9 mouse cellular contexts compared by ENCODE assay signal in genomic region chr3:90587361-90588101, GRCm38 (mm10). TPM values are rescaled to one million over a fixed set of nuclear protein-coding genes. Genes with fewer than 3 reads are reported as not detected.
DNase-seq lines count a peak whose midpoint lies in the region; ATAC-seq lines count a peak whose summit lies in the region.
"Had no signal": no experiment of that assay in that cellular context is flagged by ENCODE, and none has a peak within 500 bp of the region (broad histone marks: within the 10 kb centered on the region; RNA-seq: fewer than 3 reads in every experiment).

No protein-coding gene starts in this region.

- no peaks in the 10 kb centered on the region for H3K36me3 ChIP-seq in heart, embryonic 10.5 days
- no peaks in the 10 kb centered on the region for H3K36me3 ChIP-seq in macrophage (ENCODE audit: inconsistent target)
- H3K36me3 ChIP-seq in hindbrain, embryonic 14.5 days (replicated peaks; ENCODE audit: control insufficient read depth, insufficient read depth): no peaks in the 10 kb centered on the region
- no peaks in the 10 kb centered on the region for H3K36me3 ChIP-seq in hindbrain, embryonic 13.5 days

- H3K4me3 ChIP-seq in heart, embryonic 10.5 days: no peak overlapping the region
- peak overlapping the region; percentile 3; the same call in 1 of the 2 replicates for H3K4me3 ChIP-seq in macrophage (ENCODE audit: inconsistent target)
- H3K4me3 ChIP-seq in hindbrain, embryonic 14.5 days (replicated peaks; ENCODE audit: low read length): no peak overlapping the region
- H3K4me3 ChIP-seq in hindbrain, embryonic 13.5 days: no peak overlapping the region

- H3K79me2 ChIP-seq in macrophage (ENCODE audit: inconsistent target): no peaks in the 10 kb centered on the region

- H3K27ac ChIP-seq in heart, embryonic 10.5 days: peak overlapping the region; percentile 62
- H3K27ac ChIP-seq in macrophage: peak overlapping the region; percentile 93
- no peak overlapping the region for H3K27ac ChIP-seq in hindbrain, embryonic 14.5 days
- H3K27ac ChIP-seq in hindbrain, embryonic 13.5 days: no peak overlapping the region

- H3K27me3 ChIP-seq in heart, embryonic 10.5 days (ENCODE audit: insufficient read depth, poor library complexity, severe bottlenecking): no peaks in the 10 kb centered on the region
- H3K27me3 ChIP-seq in hindbrain, embryonic 14.5 days (ENCODE audit: control insufficient read depth, insufficient read depth, low read length): no peaks in the 10 kb centered on the region
- no peaks in the 10 kb centered on the region for H3K27me3 ChIP-seq in hindbrain, embryonic 13.5 days

- H3K9me3 ChIP-seq in heart, embryonic 10.5 days: no peaks in the 10 kb centered on the region
- H3K9me3 ChIP-seq in hindbrain, embryonic 14.5 days (ENCODE audit: control insufficient read depth, low read length): no peaks in the 10 kb centered on the region
- H3K9me3 ChIP-seq in hindbrain, embryonic 13.5 days: no peaks in the 10 kb centered on the region

- 82% methylated on average over 14 of the region's 14 CpGs for WGBS in heart, embryonic 10.5 days
- WGBS in macrophage (ENCODE audit: missing documents): 51% methylated on average over 14 of the region's 14 CpGs
- WGBS in hindbrain, embryonic 14.5 days: 94% methylated on average over 14 of the region's 14 CpGs
- WGBS in hindbrain, embryonic 13.5 days: 90% methylated on average over 14 of the region's 14 CpGs

- H3K9ac ChIP-seq in hindbrain, embryonic 14.5 days: no peak overlapping the region
- no peak overlapping the region for H3K9ac ChIP-seq in hindbrain, embryonic 13.5 days

- H3K4me1 ChIP-seq in heart, embryonic 10.5 days: peaks cover 17% of the 10 kb centered on the region; the same call in 1 of the 2 replicates
- no peaks in the 10 kb centered on the region for H3K4me1 ChIP-seq in hindbrain, embryonic 14.5 days (replicated peaks; ENCODE audit: control insufficient read depth, insufficient read depth, low read length)
- no peaks in the 10 kb centered on the region for H3K4me1 ChIP-seq in hindbrain, embryonic 13.5 days (replicated peaks)

- DNase-seq in adrenal gland, postnatal 14 days: peak; percentile 60
- DNase-seq in adrenal gland, postnatal 25 days: no peak
- DNase-seq in right cerebral cortex, adult 18-20 months: peak; percentile 81
- DNase-seq in right cerebral cortex, postnatal 25 days: no peak
- no peak for DNase-seq in heart, embryonic 10.5 days (ENCODE audit: low spot score)
- DNase-seq in hindbrain, embryonic 14.5 days (ENCODE audit: low spot score): no peak

- H3K4me2 ChIP-seq in hindbrain, embryonic 14.5 days (replicated peaks): no peak overlapping the region
- no peak overlapping the region for H3K4me2 ChIP-seq in hindbrain, embryonic 13.5 days

- ATAC-seq in hindbrain, embryonic 14.5 days (ENCODE audit: low FRiP score): no peak
- ATAC-seq in hindbrain, embryonic 13.5 days (ENCODE audit: low FRiP score): no peak

RNA-seq across cellular contexts. Expression of gene S100a2, which starts 2.5 kb away (rescaled TPM):
- not detected in 2 replicates for total RNA-seq in adrenal gland, postnatal 14 days (2021)
- total RNA-seq in adrenal gland, postnatal 25 days (2021): not detected in 2 replicates
- not detected in 2 replicates for polyA plus RNA-seq in heart, embryonic 10.5 days (2016; fragmentation: Nextera tagmentation; extraction: Ambion mirVana)
- not detected for total RNA-seq in macrophage (2018; cell fraction: chromatin; rRNA removed)
- not detected for total RNA-seq in macrophage (2018; cell fraction: cytosol; rRNA removed)
- total RNA-seq in macrophage (2018; cell fraction: nucleus; rRNA removed): not detected
- not detected in 3 replicates for polyA plus RNA-seq in macrophage (2018)
- polyA plus RNA-seq in hindbrain, embryonic 14.5 days (2014; fragmentation: Nextera tagmentation; extraction: Ambion mirVana): not detected in 2 replicates
- polyA plus RNA-seq in hindbrain, embryonic 13.5 days (2015; fragmentation: Nextera tagmentation; extraction: Ambion mirVana): not detected in 2 replicates
- total RNA-seq: hematopoietic stem cell, adult 5-6 weeks had no signal

RNA-seq across cellular contexts. Expression of gene Gm42674, which starts 14.2 kb away (rescaled TPM):
- not detected in 2 replicates for total RNA-seq in adrenal gland, postnatal 14 days (2021)
- total RNA-seq in adrenal gland, postnatal 25 days (2021): not detected in 2 replicates
- not detected in 2 replicates for polyA plus RNA-seq in heart, embryonic 10.5 days (2016; fragmentation: Nextera tagmentation; extraction: Ambion mirVana)
- total RNA-seq in macrophage (2018; cell fraction: chromatin; rRNA removed): not detected
- total RNA-seq in macrophage (2018; cell fraction: cytosol; rRNA removed): not detected
- not detected for total RNA-seq in macrophage (2018; cell fraction: nucleus; rRNA removed)
- not detected in 3 replicates for polyA plus RNA-seq in macrophage (2018)
- polyA plus RNA-seq in hindbrain, embryonic 14.5 days (2014; fragmentation: Nextera tagmentation; extraction: Ambion mirVana): not detected in 2 replicates
- not detected in 2 replicates for polyA plus RNA-seq in hindbrain, embryonic 13.5 days (2015; fragmentation: Nextera tagmentation; extraction: Ambion mirVana)
- total RNA-seq: hematopoietic stem cell, adult 5-6 weeks had no signal

RNA-seq across cellular contexts. Expression of gene S100a4, which starts 16.0 kb away (rescaled TPM):
- total RNA-seq in adrenal gland, postnatal 14 days (2021): 9.6 and 18.7 TPM in 2 replicates
- total RNA-seq in adrenal gland, postnatal 25 days (2021): 7.3 and 11.2 TPM in 2 replicates
- 0.30 and 0.43 TPM in 2 replicates for polyA plus RNA-seq in heart, embryonic 10.5 days (2016; fragmentation: Nextera tagmentation; extraction: Ambion mirVana)
- 100 to 1,000 TPM in 1 of 26 experiments, 10 to 100 TPM in 3, 1 to 10 TPM in 15, not detected in 7; 2.0 to 107 (median 5.4) TPM for total RNA-seq in macrophage (2018; cell fraction: chromatin; rRNA removed)
- 100 to 1,000 TPM in 13 of 26 experiments, 10 to 100 TPM in 13; 31.5 to 299 (median 113) TPM for total RNA-seq in macrophage (2018; cell fraction: cytosol; rRNA removed)
- 10 to 100 TPM in 19 of 26 experiments, 1 to 10 TPM in 7; 5.3 to 99.0 (median 15.9) TPM for total RNA-seq in macrophage (2018; cell fraction: nucleus; rRNA removed)
- polyA plus RNA-seq in macrophage (2018): 174 to 303 TPM (median 196 TPM) in 3 replicates
- polyA plus RNA-seq in hindbrain, embryonic 14.5 days (2014; fragmentation: Nextera tagmentation; extraction: Ambion mirVana): 1.2 and 1.6 TPM in 2 replicates
- polyA plus RNA-seq in hindbrain, embryonic 13.5 days (2015; fragmentation: Nextera tagmentation; extraction: Ambion mirVana): 0.75 and 1.5 TPM in 2 replicates

RNA-seq across cellular contexts. Expression of gene S100a5, which starts 20.8 kb away (rescaled TPM):
- not detected in 2 replicates for total RNA-seq in adrenal gland, postnatal 14 days (2021)
- not detected in 2 replicates for total RNA-seq in adrenal gland, postnatal 25 days (2021)
- polyA plus RNA-seq in heart, embryonic 10.5 days (2016; fragmentation: Nextera tagmentation; extraction: Ambion mirVana): not detected in 2 replicates
- not detected for total RNA-seq in macrophage (2018; cell fraction: chromatin; rRNA removed)
- not detected for total RNA-seq in macrophage (2018; cell fraction: cytosol; rRNA removed)
- not detected for total RNA-seq in macrophage (2018; cell fraction: nucleus; rRNA removed)
- not detected in 3 replicates for polyA plus RNA-seq in macrophage (2018)
- not detected in 2 replicates for polyA plus RNA-seq in hindbrain, embryonic 14.5 days (2014; fragmentation: Nextera tagmentation; extraction: Ambion mirVana)
- not detected in 2 replicates for polyA plus RNA-seq in hindbrain, embryonic 13.5 days (2015; fragmentation: Nextera tagmentation; extraction: Ambion mirVana)
- total RNA-seq: hematopoietic stem cell, adult 5-6 weeks had no signal

RNA-seq across cellular contexts. Expression of gene S100a6, which starts 25.2 kb away (rescaled TPM):
- total RNA-seq in adrenal gland, postnatal 14 days (2021): 54.3 and 59.5 TPM in 2 replicates
- total RNA-seq in adrenal gland, postnatal 25 days (2021): 14.2 and 31.3 TPM in 2 replicates
- polyA plus RNA-seq in heart, embryonic 10.5 days (2016; fragmentation: Nextera tagmentation; extraction: Ambion mirVana): 27.3 and 28.9 TPM in 2 replicates
- total RNA-seq in macrophage (2018; cell fraction: chromatin; rRNA removed): 100 to 1,000 TPM in 1 of 26 experiments, 10 to 100 TPM in 7, 1 to 10 TPM in 16, not detected in 2; 2.3 to 191 (median 6.3) TPM
- 100 to 1,000 TPM in 22 of 26 experiments, 10 to 100 TPM in 4; 66.6 to 211 (median 144) TPM for total RNA-seq in macrophage (2018; cell fraction: cytosol; rRNA removed)
- 100 to 1,000 TPM in 1 of 26 experiments, 10 to 100 TPM in 24, 1 to 10 TPM in 1; 9.8 to 118 (median 30.3) TPM for total RNA-seq in macrophage (2018; cell fraction: nucleus; rRNA removed)
- 41.2 to 308 TPM (median 103 TPM) in 3 replicates for polyA plus RNA-seq in macrophage (2018)
- 35.0 and 46.9 TPM in 2 replicates for polyA plus RNA-seq in hindbrain, embryonic 14.5 days (2014; fragmentation: Nextera tagmentation; extraction: Ambion mirVana)
- polyA plus RNA-seq in hindbrain, embryonic 13.5 days (2015; fragmentation: Nextera tagmentation; extraction: Ambion mirVana): 38.4 and 42.3 TPM in 2 replicates

Comparison
In these comparisons a context has a peak if more than half of its experiments do, and no peak if none do; other contexts are left out.
1. DNase-seq: peak in adrenal gland, postnatal 14 days (single experiment) and right cerebral cortex, adult 18-20 months (single experiment); none in adrenal gland, postnatal 25 days (single experiment), right cerebral cortex, postnatal 25 days (single experiment), heart, embryonic 10.5 days (single experiment) and hindbrain, embryonic 14.5 days (single experiment).
2. H3K27ac ChIP-seq: peak in heart, embryonic 10.5 days (single experiment) and macrophage (single experiment); none in hindbrain, embryonic 14.5 days (single experiment) and hindbrain, embryonic 13.5 days (single experiment).
3. RNA of gene S100a4, which starts 16.0 kb away (polyA plus RNA-seq): 174 to 303 TPM in macrophage; 0.75 to 1.5 TPM in hindbrain, embryonic 13.5 days, 1.2 to 1.6 TPM in hindbrain, embryonic 14.5 days and 0.30 to 0.43 TPM in heart, embryonic 10.5 days; every median in the first group is over 10 times any median in the second.